Mouse (Mus musculus): ENCODE results near the gene Nol7. TPM values are rescaled to one million over a fixed set of nuclear protein-coding genes. Genes with fewer than 3 reads are reported as not detected.

The Nol7 gene
- 152 TPM for polyA plus RNA-seq (2017; shearing (Covaris generic))

DNA sequence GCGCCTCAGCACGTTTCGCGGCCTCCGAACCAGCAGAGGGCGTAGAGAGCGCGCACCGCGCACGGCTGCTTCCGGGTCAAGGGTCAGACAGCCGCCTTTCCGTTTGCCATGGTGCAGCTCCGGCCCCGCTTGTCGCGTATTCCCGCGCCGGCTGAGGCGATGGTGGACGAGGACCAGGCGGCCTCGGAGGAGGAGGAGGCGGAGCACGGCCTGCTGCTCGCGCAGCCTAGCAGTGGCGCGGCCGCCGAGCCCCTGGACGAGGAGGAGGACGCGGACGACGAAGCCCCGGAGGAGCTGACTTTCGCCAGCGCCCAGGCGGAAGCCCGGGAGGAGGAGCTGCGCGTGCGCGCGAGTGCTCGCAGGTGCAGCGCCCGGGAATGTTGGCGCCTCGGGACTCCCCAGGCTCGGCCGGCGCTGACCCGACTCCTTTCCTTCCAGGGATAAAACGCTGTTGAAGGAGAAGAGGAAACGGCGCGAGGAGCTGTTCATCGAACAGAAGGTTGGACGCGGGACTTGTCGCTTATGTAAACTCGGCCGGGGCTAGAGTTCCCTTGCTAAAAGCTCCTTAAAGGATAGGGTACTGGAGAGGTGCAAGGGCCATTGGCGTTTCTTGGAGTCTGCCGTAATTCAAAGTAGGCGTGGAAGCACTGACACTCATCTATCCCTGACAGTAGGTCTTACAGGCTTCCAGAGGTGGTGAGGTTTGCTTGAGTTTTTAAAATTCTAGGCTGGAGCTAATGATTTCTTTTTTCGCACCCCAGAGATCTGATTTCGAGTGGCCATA is at the start of gene Nol7:
Nol7 (plus strand) TSS at position 94 of the 784 bp plus-strand sequence.

DNA sequence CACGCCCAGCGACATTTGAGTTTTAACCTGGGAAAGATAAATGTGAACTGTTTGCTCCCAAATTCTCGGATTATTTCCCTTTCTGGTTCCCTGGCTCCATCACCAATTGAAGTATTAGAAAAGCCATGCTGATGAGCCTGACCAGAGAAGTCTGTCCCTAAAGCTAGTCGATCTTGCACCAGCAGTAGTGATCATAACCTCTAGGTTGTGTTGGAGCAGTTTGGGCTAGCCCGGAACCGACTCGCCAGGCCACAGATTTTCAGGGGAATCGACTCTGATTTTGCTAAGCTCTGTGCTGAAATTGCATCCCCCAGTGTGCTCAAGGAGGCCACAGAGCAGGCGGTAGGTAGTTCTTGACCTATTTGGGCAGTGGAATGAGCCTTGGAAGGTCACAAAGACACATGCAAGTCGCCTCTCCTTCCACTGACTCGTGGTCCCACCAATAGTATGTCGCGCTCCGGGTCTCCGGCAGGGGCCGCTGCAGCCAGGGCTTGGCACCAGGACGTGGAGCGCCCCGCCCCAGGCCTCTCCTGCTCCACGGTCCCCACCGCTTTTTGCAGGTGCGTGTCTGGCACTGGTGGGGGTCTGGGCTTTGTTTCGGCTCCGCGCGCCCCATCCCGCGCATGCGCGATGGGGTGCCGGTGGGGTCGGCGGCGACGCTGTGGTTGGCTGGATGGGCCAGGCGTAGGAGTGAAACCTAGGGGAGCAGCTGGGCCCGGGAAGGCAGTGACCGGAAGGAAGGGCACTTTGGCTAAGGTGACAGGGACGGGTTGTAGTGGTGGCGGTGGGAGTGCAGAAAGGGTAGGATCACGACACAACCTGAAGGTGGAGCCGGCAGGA is 33.0 kb upstream of the Nol7 start, which contains the start of gene Sirt5:
Sirt5 (plus strand) TSS at position 512 of the 840 bp plus-strand sequence.

Other genes with a start within 250 kb of the Nol7 start
- 4.6 TPM for gene Tbc1d7, start 226.9 kb upstream of the Nol7 start, polyA plus RNA-seq (2017; shearing (Covaris generic))
- 10.5 TPM for gene Gfod1, start 94.2 kb upstream of the Nol7 start, polyA plus RNA-seq (2017; shearing (Covaris generic))
- 5.9 TPM for gene Sirt5, start 32.9 kb upstream of the Nol7 start, polyA plus RNA-seq (2017; shearing (Covaris generic))
- 166 TPM for gene Ranbp9, start 82.9 kb downstream of the Nol7 start, polyA plus RNA-seq (2017; shearing (Covaris generic))
- gene Mcur1, start 161.8 kb downstream of the Nol7 start, polyA plus RNA-seq (2017; shearing (Covaris generic)), result 39.4 TPM
- not detected for gene Rnf182, start 217.3 kb downstream of the Nol7 start, polyA plus RNA-seq (2017; shearing (Covaris generic))

Data from effector memory CD4-positive, alpha-beta T cell, adult 5 months (primary cell).